Mouse (Mus musculus) small intestine, adult 2 months (tissue): ENCODE measurements around the gene Usp7.

Source experiments
- CTCF ChIP-seq: fragments of 200-500 bp; IDR thresholded peaks from 2 replicates; pipeline ENCODE4 v1.5.1; 2012; ENCODE audit warnings: low read depth, mild to moderate bottlenecking, control low read depth, inconsistent platforms, low read length, moderate library complexity, mixed read lengths; ENCODE audit not compliant: insufficient replicate concordance, insufficient read length; ENCODE audit errors: extremely low read depth
- POLR2A ChIP-seq: fragments of 200-500 bp; IDR thresholded peaks from 2 replicates; pipeline ENCODE4 v1.6.1; 2012; ENCODE audit warnings: low read depth, mild to moderate bottlenecking, control low read depth, inconsistent platforms, low read length, moderate library complexity

- TF ChIP-seq POLR2A (no peak), CTCF (no peak)
These were observed 133.8 kb downstream of the Usp7 start for GRCm38 (mm10) chr16:8658349-8658748.
